In the genomic region with DNA sequence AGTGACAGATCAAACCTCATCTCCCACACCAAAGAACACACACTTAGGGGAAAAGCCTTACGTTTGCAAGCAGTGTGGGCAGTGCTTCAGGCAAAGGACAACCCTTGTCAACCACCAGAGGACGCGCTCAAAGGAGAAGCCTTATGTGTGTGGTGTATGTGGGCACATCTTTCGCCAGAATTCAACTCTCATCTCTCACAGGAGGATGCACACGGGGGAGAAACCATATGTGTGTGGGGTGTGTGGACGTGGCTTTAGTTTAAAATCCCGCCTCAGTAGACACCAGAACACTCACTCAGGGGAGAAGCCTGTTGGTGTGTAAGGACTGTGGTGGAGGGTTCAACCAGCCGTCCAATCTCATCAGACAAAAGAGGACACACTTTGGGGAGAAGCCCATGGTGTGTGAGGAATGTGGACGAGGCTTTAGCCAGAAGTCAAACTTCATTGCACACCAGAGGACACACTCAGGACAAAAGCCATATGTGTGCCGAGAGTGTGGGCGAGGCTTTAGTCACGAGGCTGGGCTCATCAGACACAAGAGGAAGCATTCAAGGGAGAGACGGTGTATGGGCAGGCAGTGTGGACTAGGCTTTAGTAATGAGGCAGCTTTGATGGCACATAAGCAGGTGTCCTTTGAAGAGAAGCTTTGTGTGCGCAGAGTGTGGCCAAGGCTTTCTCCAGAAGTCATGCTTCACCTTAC, we compare ENCODE assay signal across 19 mouse cellular contexts.
DNase-seq lines count a peak whose midpoint lies in the region; ATAC-seq and TF ChIP-seq lines count a peak whose summit lies in the region.
"Had no signal": no experiment of that assay in that cellular context is flagged by ENCODE, and none has a peak within 500 bp of the region (broad histone marks: within the 10 kb centered on the region; RNA-seq: fewer than 3 reads in every experiment).

No protein-coding gene starts in this region.

- H3K9ac ChIP-seq in kidney, embryonic 15.5 days = no peak overlapping the region
- H3K9ac ChIP-seq in kidney, embryonic 14.5 days (ENCODE audit: low read depth, low read length) = no peak overlapping the region
- no peak overlapping the region for H3K9ac ChIP-seq in intestine, postnatal 0 days (ENCODE audit: low read depth, low read length)
- H3K9ac ChIP-seq: forebrain, embryonic 15.5 days; heart, embryonic 15.5 days; limb, embryonic 12.5 days; liver, embryonic 14.5 days; midbrain, embryonic 13.5 days had no signal

- no peaks in the 10 kb centered on the region for H3K4me1 ChIP-seq in kidney, embryonic 15.5 days
- no peaks in the 10 kb centered on the region for H3K4me1 ChIP-seq in kidney, embryonic 14.5 days (ENCODE audit: control insufficient read depth, insufficient read depth, low read length)
- H3K4me1 ChIP-seq in intestine, postnatal 0 days (replicated peaks; ENCODE audit: control insufficient read depth, insufficient read depth, low read length) = no peaks in the 10 kb centered on the region
- H3K4me1 ChIP-seq: forebrain, embryonic 15.5 days; heart, embryonic 15.5 days; limb, embryonic 12.5 days; midbrain, embryonic 13.5 days had no signal

- no peaks in the 10 kb centered on the region for H3K36me3 ChIP-seq in kidney, embryonic 15.5 days
- H3K36me3 ChIP-seq in kidney, embryonic 14.5 days (ENCODE audit: control insufficient read depth, insufficient read depth, low read length) = no peaks in the 10 kb centered on the region
- no peaks in the 10 kb centered on the region for H3K36me3 ChIP-seq in intestine, postnatal 0 days (ENCODE audit: control insufficient read depth, insufficient read depth)
- H3K36me3 ChIP-seq: forebrain, embryonic 15.5 days; heart, embryonic 15.5 days; limb, embryonic 12.5 days had no signal

- H3K4me3 ChIP-seq in kidney, embryonic 15.5 days (replicated peaks) = no peak overlapping the region
- no peak overlapping the region for H3K4me3 ChIP-seq in kidney, embryonic 14.5 days (ENCODE audit: low read length)
- 0 out of 2 replicates have a peak overlapping the region, but pooled peaks have one; percentile 3 for H3K4me3 ChIP-seq in intestine, postnatal 0 days (ENCODE audit: low read depth, low read length)
- H3K4me3 ChIP-seq: erythroblast, embryonic 14.5 days; forebrain, embryonic 15.5 days; heart, embryonic 15.5 days; limb, embryonic 12.5 days; midbrain, embryonic 13.5 days; myocyte had no signal

- intact Hi-C loops in left cerebral cortex, postnatal 4 days (cut with DNase I) = no loop called here

- TF ChIP-seq CTCF in intestine, postnatal 0 days (IDR thresholded peaks at IDR 0.05; ENCODE audit: low read depth) = 0 out of 2 replicates have a peak, but pooled peaks have one; percentile 7

- peak; percentile 43; the same call in 1 of the 2 replicates for ATAC-seq in kidney, embryonic 15.5 days (replicated peaks; ENCODE audit: low FRiP score)
- ATAC-seq in kidney, embryonic 14.5 days (ENCODE audit: low FRiP score, low TSS enrichment) = no peak
- ATAC-seq in intestine, postnatal 0 days = 0 out of 2 replicates have a peak, but pooled peaks have one; percentile 19
- ATAC-seq: forebrain, embryonic 15.5 days; midbrain, embryonic 13.5 days had no signal

- no peaks in the 10 kb centered on the region for H3K27me3 ChIP-seq in kidney, embryonic 15.5 days
- H3K27me3 ChIP-seq in kidney, embryonic 14.5 days (ENCODE audit: control insufficient read depth, insufficient read depth, low read length) = no peaks in the 10 kb centered on the region
- no peaks in the 10 kb centered on the region for H3K27me3 ChIP-seq in intestine, postnatal 0 days (replicated peaks; ENCODE audit: control insufficient read depth, insufficient read depth, low read length)
- H3K27me3 ChIP-seq: CH12.LX; forebrain, embryonic 15.5 days; heart, embryonic 15.5 days; limb, embryonic 12.5 days; midbrain, embryonic 13.5 days had no signal

- no peaks in the 10 kb centered on the region for H3K9me3 ChIP-seq in kidney, embryonic 15.5 days (replicated peaks)
- no peaks in the 10 kb centered on the region for H3K9me3 ChIP-seq in kidney, embryonic 14.5 days (ENCODE audit: control insufficient read depth, low read length)
- no peaks in the 10 kb centered on the region for H3K9me3 ChIP-seq in intestine, postnatal 0 days (ENCODE audit: control insufficient read depth)
- H3K9me3 ChIP-seq: forebrain, embryonic 15.5 days; heart, embryonic 15.5 days; limb, embryonic 12.5 days; midbrain, embryonic 13.5 days had no signal

- H3K4me2 ChIP-seq in kidney, embryonic 15.5 days = no peak overlapping the region
- no peak overlapping the region for H3K4me2 ChIP-seq in kidney, embryonic 14.5 days (replicated peaks; ENCODE audit: low read depth, low read length)
- H3K4me2 ChIP-seq in intestine, postnatal 0 days (replicated peaks; ENCODE audit: low read depth) = peak overlapping the region; percentile 46
- H3K4me2 ChIP-seq: forebrain, embryonic 15.5 days; heart, embryonic 15.5 days; limb, embryonic 12.5 days; midbrain, embryonic 13.5 days had no signal

- no peak overlapping the region for H3K27ac ChIP-seq in kidney, embryonic 15.5 days
- H3K27ac ChIP-seq in kidney, embryonic 14.5 days (ENCODE audit: low read depth, low read length) = no peak overlapping the region
- H3K27ac ChIP-seq in intestine, postnatal 0 days (ENCODE audit: low read depth, low read length) = no peak overlapping the region
- H3K27ac ChIP-seq: forebrain, embryonic 15.5 days; heart, embryonic 15.5 days; limb, embryonic 12.5 days; liver, embryonic 14.5 days; midbrain, embryonic 13.5 days had no signal

- WGBS in kidney, embryonic 15.5 days = 75% methylated on average over 14 of the region's 14 CpGs
- WGBS in kidney, embryonic 14.5 days = 71% methylated on average over 14 of the region's 14 CpGs
- WGBS in intestine, postnatal 0 days = 72% methylated on average over 14 of the region's 14 CpGs

- DNase-seq in left cerebral cortex, adult 18-20 months (ENCODE audit: low spot score in 2 of 2) = peak; percentile 36 to 62
- DNase-seq in left cerebral cortex, postnatal 4 days = no peak
- DNase-seq in right cerebral cortex, postnatal 36 days (ENCODE audit: low spot score in 2 of 2) = peak; percentile 42 to 59
- no peak for DNase-seq in heart, adult 9 months (ENCODE audit: low spot score in 2 of 2)
- DNase-seq: cerebellum, adult 18-20 months; heart, adult 11 months; kidney, postnatal 14 days; thymus, postnatal 36 days had no signal

Comparison
In these comparisons a context has a peak if more than half of its experiments do, and no peak if none do; other contexts are left out.
1. DNase-seq: peak in left cerebral cortex, adult 18-20 months (2 of 2) and right cerebral cortex, postnatal 36 days (2 of 2); none in left cerebral cortex, postnatal 4 days (single experiment) and heart, adult 9 months (0 of 2).